Mouse (Mus musculus): ENCODE results near the gene Tor4a.

GRCm38 (mm10) chr2:25211121-25211670 is 14.5 kb upstream of the Tor4a start, which contains the start of gene Nelfb:
- TF ChIP-seq POLR2A (IDR thresholded peaks at IDR 0.05; ENCODE audit: insufficient read depth, low read depth, low read length) (peak; percentile 49), CTCF (IDR thresholded peaks at IDR 0.05; ENCODE audit: insufficient read depth, low read depth, low read length) (no peak)

Measured in olfactory bulb, adult 2 months (tissue).